Mouse (Mus musculus) colon, adult 2 months (tissue): ENCODE measurements around the gene Gm4631. TPM values are rescaled to one million over a fixed set of nuclear protein-coding genes. Genes with fewer than 3 reads are reported as not detected.

ENCODE experiments used
- polyA plus RNA-seq: library from polyadenylated mRNA; depleted of rRNA; stranded (reverse); fragments of >200 nt; gene quantifications from 2 replicates; pipeline ENCODE4 v1.2.3, GENCODE M21; 2012; rRNA removed

The Gm4631 gene
- 0.37 and 0.72 TPM in 2 replicates for polyA plus RNA-seq

GRCm38 (mm10) chr2:175338097-175338496 is at the start of gene Gm4631:
Gene Gm4631 (minus strand): TSS chr2:175338197.

GRCm38 (mm10) chr2:175372136-175372535 is 34.1 kb upstream of the Gm4631 start, which contains the start of gene Zfp968:
Gene Zfp968 (plus strand): TSS chr2:175372436.

GRCm38 (mm10) chr2:175274825-175275224 is 63.2 kb downstream of the Gm4631 start, which contains the start of gene Gm14440:
Gene Gm14440 (plus strand): TSS chr2:175275125.

Other genes starting within 250 kb of the Gm4631 start
- 0.12 and 0.28 TPM in 2 replicates for gene Gm14399, start 196.2 kb downstream of the Gm4631 start, polyA plus RNA-seq
- 0.06 and 0.08 TPM in 2 replicates for gene Gm14443, start 162.3 kb downstream of the Gm4631 start, polyA plus RNA-seq
- 1.9 TPM in 2 replicates for gene Gm14391, start 131.3 kb downstream of the Gm4631 start, polyA plus RNA-seq
- not detected in 2 replicates for gene Gm14440, start 63.1 kb downstream of the Gm4631 start, polyA plus RNA-seq
- gene Zfp968, start 34.2 kb upstream of the Gm4631 start, polyA plus RNA-seq, result 0.16 and 0.58 TPM in 2 replicates
- 2.0 and 2.2 TPM in 2 replicates for gene Gm4724, start 97.6 kb upstream of the Gm4631 start, polyA plus RNA-seq
- 0.10 and 0.15 TPM in 2 replicates for gene Zfp965, start 131.8 kb upstream of the Gm4631 start, polyA plus RNA-seq